36 mouse cellular contexts compared by ENCODE assay signal in genomic region chr4:59878595-59878994, GRCm38 (mm10). TPM values are rescaled to one million over a fixed set of nuclear protein-coding genes. Genes with fewer than 3 reads are reported as not detected.
A peak's percentile ranks its signal among the peaks of the same experiment; 100 is the strongest.
DNase-seq lines count a peak whose midpoint lies in the region; ATAC-seq and TF ChIP-seq lines count a peak whose summit lies in the region.
"Had no signal": no experiment of that assay in that cellular context is flagged by ENCODE, and none has a peak within 500 bp of the region (broad histone marks: within the 10 kb centered on the region; RNA-seq: fewer than 3 reads in every experiment).

No protein-coding gene starts in this region.

- TF ChIP-seq CTCF in midbrain, postnatal 0 days (IDR thresholded peaks at IDR 0.05) = no peak

- no peaks in the 10 kb centered on the region for H3K27me3 ChIP-seq in heart, embryonic 13.5 days (replicated peaks)
- H3K27me3 ChIP-seq in heart, embryonic 12.5 days (replicated peaks) = no peaks in the 10 kb centered on the region
- no peaks in the 10 kb centered on the region for H3K27me3 ChIP-seq in midbrain, postnatal 0 days (ENCODE audit: insufficient read depth, low read length)
- no peaks in the 10 kb centered on the region for H3K27me3 ChIP-seq in forebrain, embryonic 15.5 days
- H3K27me3 ChIP-seq: embryonic facial prominence, embryonic 13.5 days; hindbrain, embryonic 12.5 days; midbrain, embryonic 15.5 days had no signal

- no peak overlapping the region for H3K27ac ChIP-seq in heart, embryonic 13.5 days (replicated peaks)
- H3K27ac ChIP-seq in heart, embryonic 12.5 days (ENCODE audit: poor library complexity, severe bottlenecking) = no peak overlapping the region
- no peak overlapping the region for H3K27ac ChIP-seq in midbrain, postnatal 0 days (ENCODE audit: low read depth, low read length)
- no peak overlapping the region for H3K27ac ChIP-seq in forebrain, embryonic 15.5 days (replicated peaks)
- H3K27ac ChIP-seq: embryonic facial prominence, embryonic 13.5 days; forebrain, embryonic 10.5 days; gastrocnemius, adult 2 months; hindbrain, embryonic 12.5 days; hindbrain, postnatal 0 days; kidney, postnatal 0 days; liver, embryonic 14.5 days; midbrain, embryonic 10.5 days; midbrain, embryonic 15.5 days had no signal

- no peak overlapping the region for H3K4me2 ChIP-seq in heart, embryonic 13.5 days
- H3K4me2 ChIP-seq in heart, embryonic 12.5 days = no peak overlapping the region
- no peak overlapping the region for H3K4me2 ChIP-seq in midbrain, postnatal 0 days (ENCODE audit: low read depth, low read length, poor library complexity, severe bottlenecking)
- H3K4me2 ChIP-seq in forebrain, embryonic 15.5 days (replicated peaks) = no peak overlapping the region
- H3K4me2 ChIP-seq: embryonic facial prominence, embryonic 13.5 days; hindbrain, embryonic 12.5 days; lung, embryonic 14.5 days; midbrain, embryonic 15.5 days had no signal

- WGBS in heart, embryonic 13.5 days = 67% methylated on average over 8 of the region's 8 CpGs
- WGBS in heart, embryonic 12.5 days = 66% methylated on average over 8 of the region's 8 CpGs
- WGBS in midbrain, postnatal 0 days = 90% methylated on average over 8 of the region's 8 CpGs
- WGBS in forebrain, embryonic 15.5 days = 86% methylated on average over 8 of the region's 8 CpGs

- 0 out of 2 replicates have a peak overlapping the region, but pooled peaks have one; percentile 16 for H3K9ac ChIP-seq in heart, embryonic 13.5 days
- no peak overlapping the region for H3K9ac ChIP-seq in heart, embryonic 12.5 days
- H3K9ac ChIP-seq in midbrain, postnatal 0 days (replicated peaks; ENCODE audit: low read length, poor library complexity, severe bottlenecking) = no peak overlapping the region
- H3K9ac ChIP-seq in forebrain, embryonic 15.5 days (replicated peaks) = no peak overlapping the region
- H3K9ac ChIP-seq: embryonic facial prominence, embryonic 13.5 days; hindbrain, embryonic 12.5 days; liver, embryonic 14.5 days; lung, embryonic 14.5 days; midbrain, embryonic 15.5 days had no signal

- no peak for ATAC-seq in heart, embryonic 13.5 days (ENCODE audit: extremely low read depth, insufficient number of reproducible peaks, low FRiP score, low TSS enrichment)
- no peak for ATAC-seq in heart, embryonic 12.5 days (ENCODE audit: insufficient number of reproducible peaks, low FRiP score)
- no peak for ATAC-seq in midbrain, postnatal 0 days (ENCODE audit: low FRiP score)
- no peak for ATAC-seq in forebrain, embryonic 15.5 days (replicated peaks)
- ATAC-seq: CD4-positive, CD25-positive, alpha-beta regulatory T cell, adult 4 months; forebrain, embryonic 16.5 days; hindbrain, postnatal 0 days; intestine, embryonic 16.5 days; midbrain, embryonic 15.5 days had no signal

- peaks cover 3% of the 10 kb centered on the region; the same call in 1 of the 2 replicates for H3K4me1 ChIP-seq in heart, embryonic 13.5 days
- 0 out of 2 replicates have a peak, but pooled peaks cover 5% of the 10 kb centered on the region for H3K4me1 ChIP-seq in heart, embryonic 12.5 days (replicated peaks)
- no peaks in the 10 kb centered on the region for H3K4me1 ChIP-seq in midbrain, postnatal 0 days (ENCODE audit: insufficient read depth, low read length)
- H3K4me1 ChIP-seq in forebrain, embryonic 15.5 days = peaks cover 3% of the 10 kb centered on the region; the same call in 1 of the 2 replicates
- H3K4me1 ChIP-seq: hindbrain, embryonic 12.5 days; midbrain, embryonic 15.5 days had no signal

- H3K4me3 ChIP-seq in heart, embryonic 13.5 days = no peak overlapping the region
- no peak overlapping the region for H3K4me3 ChIP-seq in heart, embryonic 12.5 days
- H3K4me3 ChIP-seq in midbrain, postnatal 0 days (ENCODE audit: low read depth, low read length) = no peak overlapping the region
- no peak overlapping the region for H3K4me3 ChIP-seq in forebrain, embryonic 15.5 days
- H3K4me3 ChIP-seq: embryonic facial prominence, embryonic 13.5 days; forebrain, embryonic 10.5 days; gastrocnemius, adult 2 months; hindbrain, embryonic 12.5 days; midbrain, embryonic 10.5 days; midbrain, embryonic 15.5 days had no signal

- peak; percentile 66 for DNase-seq in A20 (ENCODE audit: low read depth, low spot score)
- DNase-seq in thymus, adult 18-20 months = peak; percentile 31 to 62
- DNase-seq in thymus, postnatal 25 days = peak; percentile 53
- no peak for DNase-seq in midbrain, postnatal 0 days (ENCODE audit: low spot score)
- DNase-seq: adrenal gland, adult 2 months; adrenal gland, postnatal 36 days; cerebellum, adult 18-20 months; cerebellum, postnatal 10 days; gastrocnemius, adult 2 months; gastrocnemius, postnatal 36 days; heart, postnatal 36 days; kidney, adult 8-10 months; kidney, postnatal 4 days; liver; lung, embryonic 14.5 days; lung, postnatal 14 days had no signal

- H3K9me3 ChIP-seq in heart, embryonic 13.5 days = no peaks in the 10 kb centered on the region
- H3K9me3 ChIP-seq in heart, embryonic 12.5 days (replicated peaks) = no peaks in the 10 kb centered on the region
- H3K9me3 ChIP-seq in midbrain, postnatal 0 days (ENCODE audit: low read length) = no peaks in the 10 kb centered on the region
- no peaks in the 10 kb centered on the region for H3K9me3 ChIP-seq in forebrain, embryonic 15.5 days
- H3K9me3 ChIP-seq: embryonic facial prominence, embryonic 13.5 days; forebrain, embryonic 10.5 days; hindbrain, embryonic 12.5 days; midbrain, embryonic 10.5 days; midbrain, embryonic 15.5 days had no signal

- peaks cover 41% of the 10 kb centered on the region for H3K36me3 ChIP-seq in heart, embryonic 13.5 days
- H3K36me3 ChIP-seq in heart, embryonic 12.5 days = peaks cover 31% of the 10 kb centered on the region
- peaks cover 8% of the 10 kb centered on the region; the same call in 1 of the 2 replicates for H3K36me3 ChIP-seq in midbrain, postnatal 0 days (ENCODE audit: insufficient read depth, low read length)
- H3K36me3 ChIP-seq in forebrain, embryonic 15.5 days = no peaks in the 10 kb centered on the region

RNA-seq across cellular contexts. Expression of gene Slc46a2, which starts 36.3 kb away (rescaled TPM):
- polyA plus RNA-seq in heart, embryonic 13.5 days (2015; fragmentation: Nextera tagmentation; extraction: Ambion mirVana) = 0.15 and 0.74 TPM in 2 replicates
- 0.09 TPM in 1 of 2 replicates, not detected in the other for polyA plus RNA-seq in heart, embryonic 12.5 days (2016; fragmentation: Nextera tagmentation; extraction: Ambion mirVana)
- 0.16 TPM in 1 of 2 replicates, not detected in the other for total RNA-seq in midbrain, postnatal 0 days (2014; rRNA removed)
- 0.05 and 0.11 TPM in 2 replicates for polyA plus RNA-seq in midbrain, postnatal 0 days (2015; fragmentation: Nextera tagmentation; extraction: Ambion mirVana)
- polyA plus RNA-seq in forebrain, embryonic 15.5 days (2015; fragmentation: Nextera tagmentation; extraction: Ambion mirVana) = 0.09 TPM in 1 of 2 replicates, not detected in the other
- total RNA-seq: adrenal gland, adult 2 months; adrenal gland, postnatal 36 days; common myeloid progenitor, adult 5-6 weeks; gastrocnemius, adult 2 months; hindbrain, postnatal 0 days; left cerebral cortex, postnatal 10 days; megakaryocyte progenitor cell, adult 5-6 weeks had no signal
- polyA plus RNA-seq: adrenal gland, adult 2 months; brain, embryonic 14.5 days; forebrain, embryonic 10.5 days; forebrain, embryonic 16.5 days; intestine, embryonic 16.5 days; limb, embryonic 11.5 days; liver, embryonic 14.5 days; midbrain, embryonic 10.5 days; small intestine, adult 2 months had no signal
